Mouse (Mus musculus) hindbrain, embryonic 12.5 days (tissue): ENCODE data around the gene Pou2af1. TPM values are rescaled to one million over a fixed set of nuclear protein-coding genes. Genes with fewer than 3 reads are reported as not detected.

Experiments used
- ATAC-seq: fragments of 200-750 bp; cut with Nextera tagmentation; 2 replicates; pipeline ENCODE4 v1.8.0; 2017; ENCODE audit warnings: moderate TSS enrichment; ENCODE audit not compliant: low FRiP score
- H3K27ac ChIP-seq: fragments of 300-500 bp; sonication (generic); 2 replicates; pipeline ENCODE4 v1.5.1; 2016; ENCODE audit warnings: mild to moderate bottlenecking
- H3K27me3 ChIP-seq: fragments of 300-500 bp; sonication (generic); 2 replicates; pipeline ENCODE4 v1.6.1; 2016; ENCODE audit warnings: mild to moderate bottlenecking
- H3K36me3 ChIP-seq: fragments of 300-500 bp; sonication (generic); 2 replicates; pipeline ENCODE4 v1.6.1; 2016; ENCODE audit warnings: mild to moderate bottlenecking
- H3K4me1 ChIP-seq: fragments of 300-500 bp; sonication (generic); 2 replicates; pipeline ENCODE4 v1.6.1; 2016
- H3K4me2 ChIP-seq: fragments of 300-500 bp; sonication (generic); replicated peaks from 2 replicates; pipeline ENCODE4 v1.6.1; 2016; ENCODE audit warnings: mild to moderate bottlenecking
- H3K4me3 ChIP-seq: fragments of 300-500 bp; sonication (generic); 2 replicates; pipeline ENCODE4 v1.5.1; 2016; ENCODE audit warnings: mild to moderate bottlenecking
- H3K9ac ChIP-seq: fragments of 300-500 bp; sonication (generic); 2 replicates; pipeline ENCODE4 v1.6.1; 2016; ENCODE audit warnings: mild to moderate bottlenecking, moderate library complexity
- H3K9me3 ChIP-seq: fragments of 300-500 bp; sonication (generic); replicated peaks from 2 replicates; pipeline ENCODE4 v1.6.1; 2016; ENCODE audit warnings: mild to moderate bottlenecking
- WGBS: fragments of 180-500 bp; shearing (Covaris S2); methylation state at CpG from one replicate; pipeline ENCODE4 v1.1.7; 2016; 5-methylcytosine and 5-hydroxymethylcytosine counted together
- polyA plus RNA-seq: library from polyadenylated mRNA; unstranded; fragments of >200 nt; fragmentation: Nextera tagmentation; extraction: Ambion mirVana; gene quantifications from 2 replicates; pipeline ENCODE4 v1.2.1, GENCODE M21; 2016

Pou2af1 gene
- polyA plus RNA-seq, 1 experiment from 2014 or later, result not detected

- no peak for ATAC-seq
- no peaks in the 10 kb centered on the region for H3K9me3 ChIP-seq
- H3K27ac ChIP-seq, result no peak overlapping the region
- H3K4me3 ChIP-seq, result no peak overlapping the region
- peaks cover 9% of the 10 kb centered on the region for H3K27me3 ChIP-seq
- H3K4me2 ChIP-seq, result no peak overlapping the region
- WGBS, result 63% methylated on average over 2 of the region's 2 CpGs
- H3K36me3 ChIP-seq, result no peaks in the 10 kb centered on the region
- no peaks in the 10 kb centered on the region for H3K4me1 ChIP-seq
- H3K9ac ChIP-seq, result no peak overlapping the region
Observed at GRCm38 (mm10) chr9:51286079-51286478, 72.6 kb downstream of the Pou2af1 start.

Other genes with a start within 250 kb of the Pou2af1 start
- 17.7 and 20.3 TPM in 2 replicates for gene Sik2, start 204.6 kb upstream of the Pou2af1 start, polyA plus RNA-seq
- not detected in 2 replicates for gene Btg4, start 152.8 kb upstream of the Pou2af1 start, polyA plus RNA-seq
- gene Layn, start 136.6 kb upstream of the Pou2af1 start, polyA plus RNA-seq, result 0.84 and 2.5 TPM in 2 replicates
- 1.3 and 1.9 TPM in 2 replicates for gene 4833427G06Rik, start 111.6 kb upstream of the Pou2af1 start, polyA plus RNA-seq
- 0.05 and 0.06 TPM in 2 replicates for gene Gm32742, start 48.2 kb upstream of the Pou2af1 start, polyA plus RNA-seq
- gene Colca2, start 64.9 kb downstream of the Pou2af1 start, polyA plus RNA-seq, result 2.1 and 2.4 TPM in 2 replicates
- gene 1810046K07Rik, start 115.2 kb downstream of the Pou2af1 start, polyA plus RNA-seq, result not detected in 2 replicates